Mouse (Mus musculus): ENCODE data around the gene Chadl. TPM values are rescaled to one million over a fixed set of nuclear protein-coding genes. Genes with fewer than 3 reads are reported as not detected.
"Not testable (repeated sequence)": the region's sequence is repeated elsewhere in the genome, so short reads cannot be mapped to it uniquely, and the experiment has no call there.

The Chadl gene
- polyA plus RNA-seq (2012; rRNA removed): 3.5 and 6.5 TPM in 2 replicates

DNA sequence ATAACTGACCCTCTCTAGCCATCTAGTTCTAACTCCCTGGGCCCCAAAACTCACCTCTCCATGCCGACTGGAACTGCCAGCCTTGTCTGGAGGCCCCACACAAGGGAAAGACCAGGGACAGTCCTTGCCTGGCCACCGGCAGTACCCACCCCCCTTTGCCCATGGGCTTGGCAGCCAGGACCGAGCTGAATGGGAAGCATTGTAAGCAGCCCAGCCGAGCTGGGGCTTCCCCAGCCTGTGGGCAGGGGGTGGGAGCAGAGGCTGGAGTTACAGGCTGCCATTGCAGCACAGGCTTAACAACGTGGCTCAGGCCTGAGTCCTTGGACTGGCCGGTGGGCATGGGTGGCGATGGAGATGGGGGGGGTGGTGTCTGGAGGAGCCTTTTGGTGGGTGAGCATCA, at the start of gene Chadl:
Gene Chadl (minus strand): TSS at position 113 of the 400 bp plus-strand sequence.
- peaks cover 2% of the 10 kb centered on the region; the same call in 1 of the 2 replicates for H3K4me1 ChIP-seq (ENCODE audit: control insufficient read depth, insufficient read depth, low read length)
- no peak for TF ChIP-seq POLR2A (IDR thresholded peaks at IDR 0.05; ENCODE audit: borderline replicate concordance, extremely low read depth, low read depth, low read length)
- no peak for TF ChIP-seq CTCF (IDR thresholded peaks at IDR 0.05; ENCODE audit: insufficient read depth, low read length)
- DNase-seq: no peak
- WGBS: 70% methylated on average over 7 of the region's 7 CpGs
- H3K4me3 ChIP-seq (replicated peaks; ENCODE audit: extremely low read depth, low read depth, low read length): no peak within 1 kb of the TSS

DNA sequence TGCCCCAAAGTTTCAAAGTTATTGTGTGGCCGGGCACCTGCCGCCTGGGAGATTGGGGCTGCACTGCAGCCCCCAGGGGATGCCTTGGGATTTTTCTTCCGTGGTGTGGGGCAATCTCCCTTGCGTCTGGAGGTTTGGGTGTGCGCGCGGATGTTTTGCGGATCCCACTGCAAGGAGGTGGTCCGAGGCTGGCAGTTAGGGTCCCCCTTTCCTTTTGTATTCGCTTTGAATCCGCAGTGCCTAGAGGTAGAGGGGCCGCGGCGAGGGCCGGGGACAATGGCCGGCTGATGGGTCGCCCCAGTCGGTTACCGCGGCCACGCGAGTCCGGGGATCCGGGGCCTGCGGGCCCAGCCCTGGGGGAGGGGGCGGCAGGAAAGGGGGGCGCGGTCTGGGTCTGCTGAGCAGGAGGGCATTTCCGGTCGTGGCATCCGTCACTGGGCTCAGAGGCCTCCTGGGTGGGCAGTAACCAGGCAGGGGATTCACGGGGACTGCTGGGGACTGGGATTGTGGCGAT, 48.6 kb upstream of the Chadl start:
- Histone ChIP-seq H3K4me1 (ENCODE audit: control insufficient read depth, insufficient read depth, low read length) (peaks cover 4% of the 10 kb centered on the region; the same call in 1 of the 2 replicates), H3K4me3 (replicated peaks; ENCODE audit: extremely low read depth, low read depth, low read length) (peak overlapping the region; percentile 91)
- WGBS: under 1% methylated on average over 33 of the region's 33 CpGs
- TF ChIP-seq POLR2A (IDR thresholded peaks at IDR 0.05; ENCODE audit: borderline replicate concordance, extremely low read depth, low read depth, low read length) (no peak), CTCF (IDR thresholded peaks at IDR 0.05; ENCODE audit: insufficient read depth, low read length) (no peak)
- peak; percentile 62 for DNase-seq

DNA sequence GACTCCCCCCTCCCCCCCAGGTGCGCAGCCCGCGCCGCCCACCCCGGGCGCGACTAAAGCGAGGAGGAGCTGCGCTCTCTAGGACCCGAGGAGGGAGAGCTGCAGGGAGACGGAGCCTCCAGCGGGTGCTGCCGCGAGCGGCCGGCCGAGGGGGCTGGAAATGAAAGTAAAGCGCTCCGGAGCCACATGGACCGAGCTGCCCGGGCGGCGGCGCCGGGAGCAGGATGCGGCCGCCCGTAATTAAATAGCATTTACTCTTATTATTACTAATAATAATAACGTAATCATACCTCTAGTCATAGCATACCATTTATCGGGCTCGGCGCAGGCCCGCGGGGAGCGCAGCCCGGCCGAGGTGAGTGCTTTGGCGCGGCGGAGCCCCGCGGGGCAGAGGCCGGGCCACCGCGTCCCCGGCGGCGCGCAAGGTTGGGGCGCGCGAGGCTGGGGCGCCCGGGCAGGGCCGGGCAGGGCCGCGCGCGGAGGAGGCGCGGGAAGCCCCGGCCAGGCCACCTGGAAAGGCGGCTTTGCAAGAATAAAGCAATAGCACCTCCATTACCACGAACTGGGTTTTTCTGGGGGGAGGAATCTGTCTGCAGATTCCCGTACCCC, 48.0 kb upstream of the Chadl start, which contains the start of the genes Zc3h7b and Rangap1:
Gene Zc3h7b (plus strand): TSS at position 66 of the 609 bp plus-strand sequence.
Gene Rangap1 (minus strand): TSS at position 539 of the 609 bp plus-strand sequence.
- H3K4me3 ChIP-seq (replicated peaks; ENCODE audit: extremely low read depth, low read depth, low read length): peak within 1 kb of the TSS; percentile 91
- WGBS: under 1% methylated on average over 65 of the region's 65 CpGs
- DNase-seq: peak; percentile 78
- H3K4me1 ChIP-seq (ENCODE audit: control insufficient read depth, insufficient read depth, low read length): peaks cover 4% of the 10 kb centered on the region; the same call in 1 of the 2 replicates
- TF ChIP-seq CTCF (IDR thresholded peaks at IDR 0.05; ENCODE audit: insufficient read depth, low read length) (no peak), POLR2A (IDR thresholded peaks at IDR 0.05; ENCODE audit: borderline replicate concordance, extremely low read depth, low read depth, low read length) (peak; percentile 43; the same call in 1 of the 2 replicates)

DNA sequence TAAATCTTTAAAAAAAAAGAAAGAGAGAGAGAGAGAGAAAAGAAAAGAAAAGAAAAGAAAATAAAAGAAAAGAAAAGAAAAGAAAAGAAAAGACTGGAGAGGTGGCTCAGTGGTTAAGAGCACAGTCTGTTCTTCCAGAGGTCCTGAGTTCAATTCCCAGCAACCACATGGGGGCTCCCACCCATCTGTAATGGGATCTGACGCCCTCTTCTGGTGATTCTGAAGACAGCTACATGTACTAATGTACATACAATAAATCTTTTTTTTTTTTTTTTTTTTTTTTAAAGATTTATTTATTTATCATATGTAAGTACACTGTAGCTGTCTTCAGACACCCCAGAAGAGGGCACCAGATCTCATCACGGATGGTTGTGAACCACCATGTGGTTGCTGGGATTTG, 45.3 kb upstream of the Chadl start:
- H3K4me1 ChIP-seq (ENCODE audit: control insufficient read depth, insufficient read depth, low read length); H3K4me3 ChIP-seq (replicated peaks; ENCODE audit: extremely low read depth, low read depth, low read length); DNase-seq: not testable (repeated sequence)
- WGBS: 21% methylated on average over 2 of the region's 2 CpGs

DNA sequence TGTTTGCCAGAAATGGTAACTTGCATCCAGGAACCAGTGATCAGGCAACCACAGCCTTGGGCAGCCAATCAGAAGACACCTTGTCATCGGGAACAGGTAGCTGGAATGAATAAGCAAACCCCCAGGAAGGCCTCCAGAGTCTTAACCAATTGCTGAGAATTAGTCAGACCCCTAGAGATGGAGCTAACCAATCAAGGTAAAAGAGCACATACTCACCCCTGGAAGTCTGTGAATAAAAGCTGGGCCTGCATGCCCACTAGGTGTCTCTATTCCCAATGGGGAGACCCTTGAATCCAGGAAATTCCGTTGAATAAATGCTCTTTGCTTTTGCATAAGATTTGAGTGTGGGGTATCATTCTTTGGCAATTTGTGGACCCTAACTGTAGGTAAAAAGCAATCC, 42.8 kb upstream of the Chadl start:
- WGBS: 16% methylated on average over 2 of the region's 2 CpGs
- DNase-seq: no peak

DNA sequence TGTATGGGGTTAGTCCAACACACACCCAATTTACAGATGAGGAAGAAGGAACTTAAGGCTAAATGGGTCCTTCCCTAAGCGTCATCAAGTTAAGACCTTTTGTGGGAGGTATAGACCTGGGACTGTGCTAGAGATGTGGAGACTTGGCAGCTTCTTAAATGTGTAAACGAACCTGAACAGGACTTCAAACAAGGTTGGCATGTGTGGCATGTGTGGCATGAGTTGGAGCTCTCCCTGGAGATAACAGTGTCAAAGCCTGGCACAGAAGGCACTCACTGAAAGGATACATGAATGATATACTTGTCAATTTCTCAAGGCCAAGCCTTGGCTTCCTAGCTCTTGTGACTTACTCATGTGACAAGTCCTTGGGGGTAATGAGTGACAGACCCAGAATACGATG, 42.2 kb upstream of the Chadl start:
- TF ChIP-seq POLR2A (IDR thresholded peaks at IDR 0.05; ENCODE audit: borderline replicate concordance, extremely low read depth, low read depth, low read length) (no peak), CTCF (IDR thresholded peaks at IDR 0.05; ENCODE audit: insufficient read depth, low read length) (no peak)
- 55% methylated on average over 3 of the region's 3 CpGs for WGBS
- peak; percentile 26 for DNase-seq
- Histone ChIP-seq H3K4me1 (ENCODE audit: control insufficient read depth, insufficient read depth, low read length) (0 out of 2 replicates have a peak, but pooled peaks cover under 1% of the 10 kb centered on the region), H3K4me3 (replicated peaks; ENCODE audit: extremely low read depth, low read depth, low read length) (no peak overlapping the region)

More for the DNA sequence above, 42.8 kb upstream of the Chadl start:
- no peak for TF ChIP-seq POLR2A (IDR thresholded peaks at IDR 0.05; ENCODE audit: borderline replicate concordance, extremely low read depth, low read depth, low read length)
- no peak for TF ChIP-seq CTCF (IDR thresholded peaks at IDR 0.05; ENCODE audit: insufficient read depth, low read length)
- no peak overlapping the region for H3K4me3 ChIP-seq (replicated peaks; ENCODE audit: extremely low read depth, low read depth, low read length)
- 0 out of 2 replicates have a peak, but pooled peaks cover 2% of the 10 kb centered on the region for H3K4me1 ChIP-seq (ENCODE audit: control insufficient read depth, insufficient read depth, low read length)

DNA sequence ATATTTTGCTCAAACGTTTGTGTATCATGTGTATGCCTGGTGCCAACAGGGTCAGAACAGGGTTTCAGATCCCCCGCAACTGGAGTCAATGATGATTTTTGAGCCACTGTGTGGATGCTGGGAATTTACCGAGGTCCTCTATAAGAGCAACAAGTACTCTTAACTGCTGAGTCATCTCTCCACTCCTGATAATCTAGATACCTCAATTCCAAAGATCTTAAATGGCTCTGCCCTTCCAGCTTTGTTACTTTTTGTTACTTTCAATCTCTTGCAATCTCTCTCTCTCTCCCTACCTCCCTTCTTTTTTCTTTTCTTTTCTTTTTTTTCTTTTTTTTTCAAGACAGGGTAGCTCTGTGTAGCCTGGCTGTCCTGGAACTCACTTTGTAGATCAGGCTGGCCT, 38.0 kb upstream of the Chadl start:
- 36% methylated on average over 3 of the region's 3 CpGs for WGBS
- DNase-seq: no peak
- Histone ChIP-seq H3K4me3 (replicated peaks; ENCODE audit: extremely low read depth, low read depth, low read length) (no peak overlapping the region), H3K4me1 (ENCODE audit: control insufficient read depth, insufficient read depth, low read length) (no peaks in the 10 kb centered on the region)
- TF ChIP-seq POLR2A (IDR thresholded peaks at IDR 0.05; ENCODE audit: borderline replicate concordance, extremely low read depth, low read depth, low read length): no peak
- no peak for TF ChIP-seq CTCF (IDR thresholded peaks at IDR 0.05; ENCODE audit: insufficient read depth, low read length)

DNA sequence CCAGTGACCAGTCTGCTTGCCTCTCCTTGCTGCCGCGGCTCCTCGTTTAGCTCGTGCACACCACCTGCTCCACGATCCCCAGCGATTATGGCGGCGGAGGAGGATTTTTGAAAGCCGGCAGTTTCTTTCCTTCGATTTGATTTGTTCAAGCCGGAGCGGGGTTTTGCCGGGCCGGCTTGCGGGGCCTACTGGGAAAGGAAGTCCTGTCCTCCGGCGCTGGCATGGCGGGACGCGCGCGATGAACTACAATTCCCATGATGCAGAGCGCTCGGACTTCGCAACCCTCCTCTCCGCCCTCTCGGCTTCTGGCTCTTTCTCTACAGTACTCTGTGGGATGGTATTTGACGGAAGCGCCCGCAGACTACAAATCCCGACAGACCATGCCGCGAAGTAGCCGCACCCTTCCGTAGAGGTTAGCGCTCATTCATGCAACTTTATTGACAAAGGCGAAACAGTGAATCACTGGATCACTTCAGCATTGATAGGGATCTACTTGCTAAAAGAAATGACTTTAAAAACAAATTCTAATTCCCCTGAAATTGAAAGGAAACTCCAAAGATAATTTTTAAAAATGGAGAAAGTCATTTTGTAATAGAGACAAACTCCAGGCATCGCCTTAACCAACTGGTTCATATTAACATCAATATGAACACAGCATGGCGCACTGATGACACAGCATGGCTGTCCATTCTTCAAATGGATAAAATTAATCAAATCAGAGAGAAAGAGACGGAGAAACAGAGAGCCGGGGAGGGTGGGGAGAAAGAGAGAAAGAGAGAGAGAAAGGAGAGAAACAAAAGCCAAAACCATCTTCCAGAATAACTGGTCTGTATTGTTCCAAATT, 32.9 kb upstream of the Chadl start:
- 6% methylated on average over 41 of the region's 41 CpGs for WGBS
- Histone ChIP-seq H3K4me3 (replicated peaks; ENCODE audit: extremely low read depth, low read depth, low read length) (peak overlapping the region; percentile 89), H3K4me1 (ENCODE audit: control insufficient read depth, insufficient read depth, low read length) (peaks cover 5% of the 10 kb centered on the region; the same call in 1 of the 2 replicates)
- TF ChIP-seq POLR2A (IDR thresholded peaks at IDR 0.05; ENCODE audit: borderline replicate concordance, extremely low read depth, low read depth, low read length) (peak; percentile 52; the same call in 1 of the 2 replicates), CTCF (IDR thresholded peaks at IDR 0.05; ENCODE audit: insufficient read depth, low read length) (no peak)
- DNase-seq: peak; percentile 94

DNA sequence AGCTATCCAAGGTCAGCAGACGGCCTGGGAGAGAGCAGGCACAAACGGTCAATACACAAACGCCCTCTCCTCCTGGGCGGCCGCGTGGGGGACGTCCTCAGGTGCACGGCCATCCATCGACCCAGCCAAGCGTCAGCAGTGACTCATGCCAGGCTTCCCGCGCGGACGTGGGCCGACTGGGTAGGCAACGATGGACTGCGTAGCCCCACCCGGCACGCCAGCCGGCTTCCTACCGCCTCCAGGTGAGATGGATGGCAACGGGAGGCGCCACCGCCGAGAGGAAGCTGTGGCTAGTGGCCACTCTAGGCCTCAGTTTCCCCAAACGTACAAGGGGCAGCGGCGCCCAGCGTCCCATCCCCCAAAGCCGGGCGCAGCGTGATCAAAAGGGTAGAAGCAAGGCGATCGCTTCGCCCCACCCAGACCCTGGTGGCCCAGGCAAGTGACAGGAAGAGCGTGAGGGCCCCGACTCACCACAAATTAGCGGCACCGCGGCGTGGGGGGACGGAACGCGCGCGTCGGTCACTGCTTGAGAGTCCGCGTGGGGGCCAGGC, 32.2 kb upstream of the Chadl start:
- H3K4me1 ChIP-seq (ENCODE audit: control insufficient read depth, insufficient read depth, low read length): peaks cover 5% of the 10 kb centered on the region; the same call in 1 of the 2 replicates
- under 1% methylated on average over 49 of the region's 49 CpGs for WGBS
- DNase-seq: no peak
- TF ChIP-seq CTCF (IDR thresholded peaks at IDR 0.05; ENCODE audit: insufficient read depth, low read length) (no peak), POLR2A (IDR thresholded peaks at IDR 0.05; ENCODE audit: borderline replicate concordance, extremely low read depth, low read depth, low read length) (no peak)
- H3K4me3 ChIP-seq (replicated peaks; ENCODE audit: extremely low read depth, low read depth, low read length): peak overlapping the region; percentile 89

Data from lung, adult 2 months (tissue).